Comparison of ENCODE assay signal across 7 mouse cellular contexts in the genomic region with DNA sequence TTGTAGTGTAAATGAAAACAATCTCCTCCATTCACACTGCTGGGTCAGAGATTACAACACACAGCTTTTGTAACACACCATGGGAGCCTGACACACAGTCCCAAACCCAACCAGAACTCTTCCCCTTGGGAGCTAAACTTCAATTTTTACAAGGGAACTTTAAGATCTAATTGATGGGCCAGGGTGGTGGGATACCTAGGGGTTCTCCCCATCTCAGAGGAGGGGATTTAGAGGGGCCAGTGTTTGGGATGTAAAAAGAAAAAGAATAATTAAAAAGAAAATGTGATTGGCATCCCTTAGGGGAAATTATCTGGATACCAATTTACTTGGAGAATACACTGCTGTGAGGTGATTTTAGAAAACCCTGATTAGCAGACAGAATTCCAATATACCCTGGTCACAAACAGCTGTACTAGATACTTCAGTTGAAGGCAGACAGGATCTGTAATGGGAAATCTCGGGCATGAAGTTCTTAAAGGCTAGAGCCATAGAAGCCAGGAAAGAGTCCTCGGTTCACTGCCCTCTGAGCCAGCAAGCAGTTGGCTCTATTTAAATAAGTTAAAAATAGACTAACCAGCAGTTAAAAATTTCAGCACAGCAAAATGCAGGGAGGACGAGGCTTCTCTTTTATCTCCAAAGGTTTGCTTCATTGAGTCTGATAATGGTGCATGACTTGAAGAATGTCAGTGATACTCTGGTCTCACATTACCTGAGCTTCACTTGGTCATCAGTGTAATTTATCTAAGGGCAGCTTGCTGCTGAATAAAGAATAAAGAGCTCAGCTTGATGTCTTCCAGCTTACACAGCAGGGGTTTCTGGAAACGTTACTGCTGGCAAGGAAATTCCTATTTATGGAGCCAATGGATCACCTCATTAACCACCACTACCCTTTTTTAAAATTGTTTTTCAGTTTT.
DNase-seq lines count a peak whose midpoint lies in the region; ATAC-seq and TF ChIP-seq lines count a peak whose summit lies in the region.

No protein-coding gene starts in this region.

- no peak overlapping the region for H3K4me2 ChIP-seq in embryonic facial prominence, embryonic 14.5 days (ENCODE audit: low read depth, low read length)
- H3K4me2 ChIP-seq in neural tube, embryonic 12.5 days (replicated peaks) = no peak overlapping the region

- no peaks in the 10 kb centered on the region for H3K27me3 ChIP-seq in embryonic facial prominence, embryonic 14.5 days (replicated peaks; ENCODE audit: control insufficient read depth, insufficient read depth, low read length)
- no peaks in the 10 kb centered on the region for H3K27me3 ChIP-seq in neural tube, embryonic 12.5 days (replicated peaks)

- H3K36me3 ChIP-seq in embryonic facial prominence, embryonic 14.5 days (ENCODE audit: control insufficient read depth, insufficient read depth, low read length) = no peaks in the 10 kb centered on the region
- H3K36me3 ChIP-seq in neural tube, embryonic 12.5 days = no peaks in the 10 kb centered on the region

- ATAC-seq in embryonic facial prominence, embryonic 14.5 days (ENCODE audit: low read depth) = no peak
- peak; percentile 66; the same call in 1 of the 2 replicates for ATAC-seq in neural tube, embryonic 12.5 days (ENCODE audit: low FRiP score, low read depth)

- H3K9ac ChIP-seq in embryonic facial prominence, embryonic 14.5 days (ENCODE audit: low read depth, low read length) = no peak overlapping the region
- H3K9ac ChIP-seq in neural tube, embryonic 12.5 days = no peak overlapping the region

- H3K4me1 ChIP-seq in embryonic facial prominence, embryonic 14.5 days (ENCODE audit: control insufficient read depth, insufficient read depth, low read length) = no peaks in the 10 kb centered on the region
- no peaks in the 10 kb centered on the region for H3K4me1 ChIP-seq in neural tube, embryonic 12.5 days

- H3K27ac ChIP-seq in layer of hippocampus, adult 2 months = no peak overlapping the region; the same call in 1 of the 2 replicates
- no peak overlapping the region for H3K27ac ChIP-seq in embryonic facial prominence, embryonic 14.5 days (replicated peaks; ENCODE audit: low read depth, low read length)
- H3K27ac ChIP-seq in neural tube, embryonic 12.5 days = no peak overlapping the region

- no peak overlapping the region for H3K4me3 ChIP-seq in layer of hippocampus, adult 2 months
- no peak overlapping the region for H3K4me3 ChIP-seq in embryonic facial prominence, embryonic 14.5 days (ENCODE audit: low read depth, low read length)
- no peak overlapping the region for H3K4me3 ChIP-seq in neural tube, embryonic 12.5 days

- no peaks in the 10 kb centered on the region for H3K9me3 ChIP-seq in embryonic facial prominence, embryonic 14.5 days (ENCODE audit: control insufficient read depth, low read length)
- no peaks in the 10 kb centered on the region for H3K9me3 ChIP-seq in neural tube, embryonic 12.5 days

- no peak for TF ChIP-seq CTCF in layer of hippocampus, adult 2 months (conservative IDR thresholded peaks at IDR 0.05)

- 13% methylated on average over 4 of the region's 4 CpGs for WGBS in embryonic facial prominence, embryonic 14.5 days
- WGBS in neural tube, embryonic 12.5 days = 5% methylated on average over 4 of the region's 4 CpGs

- peak; percentile 4 to 13 for DNase-seq in layer of hippocampus, adult 2 months (ENCODE audit: low spot score in 2 of 2)
- no peak for DNase-seq in layer of hippocampus, postnatal 10 days (ENCODE audit: low spot score in 2 of 2)
- DNase-seq in embryonic facial prominence, embryonic 14.5 days (ENCODE audit: low spot score) = peak; percentile 4
- DNase-seq in kidney, adult 11 months = peak; percentile 29
- DNase-seq in ovary, postnatal 36 days (ENCODE audit: low spot score) = no peak
- no peak for DNase-seq in MN1 (ENCODE audit: low spot score)

Comparison
In these comparisons a context has a peak if more than half of its experiments do, and no peak if none do; other contexts are left out.
1. DNase-seq: peak in layer of hippocampus, adult 2 months (2 of 2), embryonic facial prominence, embryonic 14.5 days (single experiment) and kidney, adult 11 months (single experiment); none in layer of hippocampus, postnatal 10 days (0 of 2), ovary, postnatal 36 days (single experiment) and MN1 (single experiment).